Mouse (Mus musculus) natural killer cell, adult 2 months (primary cell): Measurements from ENCODE around the gene Ndufa11.

Experiments used
- DNase-seq, 2 experiments: peaks; one replicate each; pipeline ENCODE4 v3.0.0; 2022; ENCODE audit warnings: low spot score in 2 of 2

Ndufa11 gene

GRCm38 (mm10) chr17:56716655-56717362, 758 bp upstream of the Ndufa11 start:
- peak; percentile 98 for DNase-seq

GRCm38 (mm10) chr17:56722441-56722840, 4.9 kb downstream of the Ndufa11 start:
- no peak for DNase-seq

DNA sequence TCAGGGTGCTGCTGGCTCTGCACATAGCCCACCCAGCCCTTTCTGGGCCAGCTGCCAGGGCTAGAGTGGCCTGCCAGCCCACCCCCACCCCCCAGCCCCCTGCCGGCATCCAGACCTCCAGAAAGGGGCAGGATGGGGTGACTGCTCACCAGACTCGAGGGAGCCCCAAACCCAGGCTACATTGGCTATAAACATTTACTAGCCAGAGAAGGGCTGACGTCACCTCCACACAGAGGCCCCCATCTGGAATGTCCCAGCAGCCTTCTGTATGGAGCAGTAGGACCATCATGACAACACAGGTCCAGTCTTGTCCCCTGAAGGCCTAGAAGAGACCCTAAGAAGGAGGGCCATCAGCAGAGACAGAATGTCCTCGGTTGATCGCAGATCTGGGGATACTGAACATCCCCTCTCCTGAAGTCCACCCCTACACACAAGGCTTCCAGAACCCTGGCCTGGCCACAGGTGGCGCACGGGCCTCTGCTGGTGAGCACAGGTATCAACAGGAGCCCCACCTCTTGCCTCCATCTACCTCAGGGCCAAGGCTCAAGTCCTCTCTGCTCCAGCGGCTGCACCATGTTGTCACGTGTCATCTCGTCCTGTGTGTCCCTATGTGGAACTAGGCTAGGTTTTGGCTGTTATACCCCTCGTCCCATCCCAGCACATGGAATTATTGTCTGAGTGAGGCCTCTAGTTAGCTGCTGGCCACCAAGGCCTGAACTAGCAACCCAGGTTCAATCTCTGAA, 6.0 kb downstream of the Ndufa11 start:
- DNase-seq: no peak

DNA sequence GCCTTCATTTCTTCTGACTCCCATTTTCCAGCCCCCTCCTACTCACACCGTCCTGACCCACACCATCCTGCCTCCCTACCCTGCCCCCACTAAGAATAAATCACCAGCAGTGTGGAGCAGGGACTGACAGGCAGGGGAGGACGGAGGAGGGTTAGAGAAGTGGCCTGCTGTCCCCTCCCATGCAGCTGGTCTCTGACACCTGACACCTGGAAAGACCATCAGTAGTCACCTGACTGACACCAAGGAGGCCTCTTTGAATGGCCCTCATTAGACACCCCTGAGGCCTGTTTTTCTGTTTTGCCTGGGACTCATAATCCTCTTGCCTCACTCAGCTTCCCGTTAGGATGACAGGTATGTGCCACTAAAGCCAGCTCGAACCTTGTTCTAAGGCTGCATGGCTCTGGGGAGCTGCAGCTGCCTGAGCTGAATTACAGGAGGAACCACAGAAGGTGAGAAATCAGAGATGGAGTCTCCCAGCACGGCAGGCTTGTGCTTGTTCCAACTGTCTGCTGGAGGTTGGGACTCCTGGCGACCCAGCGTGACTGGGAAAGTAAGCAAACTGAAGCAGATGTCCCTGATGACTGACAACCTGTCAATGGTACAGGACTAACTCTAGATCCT, 9.6 kb downstream of the Ndufa11 start:
- no peak for DNase-seq

DNA sequence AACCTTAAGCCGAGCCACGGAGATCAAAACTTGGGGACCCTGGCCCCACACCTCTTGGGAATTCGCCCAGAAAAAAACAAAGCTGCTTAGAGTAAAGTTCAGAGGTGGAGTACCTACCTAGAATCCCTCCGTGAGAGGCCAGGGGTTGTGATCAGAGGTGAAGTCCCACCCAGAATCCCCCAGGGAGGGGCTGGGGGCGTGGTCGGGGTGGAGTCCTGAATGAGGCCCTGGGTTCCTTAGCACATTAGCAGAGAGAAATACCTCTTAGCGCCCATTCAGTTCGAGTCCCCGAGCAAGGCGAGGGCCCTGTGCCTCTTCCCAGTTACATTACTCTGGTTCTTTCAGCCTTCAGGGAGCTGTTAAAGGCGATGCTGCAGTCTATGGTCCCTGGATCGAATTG, 10.1 kb downstream of the Ndufa11 start:
- no peak for DNase-seq

DNA sequence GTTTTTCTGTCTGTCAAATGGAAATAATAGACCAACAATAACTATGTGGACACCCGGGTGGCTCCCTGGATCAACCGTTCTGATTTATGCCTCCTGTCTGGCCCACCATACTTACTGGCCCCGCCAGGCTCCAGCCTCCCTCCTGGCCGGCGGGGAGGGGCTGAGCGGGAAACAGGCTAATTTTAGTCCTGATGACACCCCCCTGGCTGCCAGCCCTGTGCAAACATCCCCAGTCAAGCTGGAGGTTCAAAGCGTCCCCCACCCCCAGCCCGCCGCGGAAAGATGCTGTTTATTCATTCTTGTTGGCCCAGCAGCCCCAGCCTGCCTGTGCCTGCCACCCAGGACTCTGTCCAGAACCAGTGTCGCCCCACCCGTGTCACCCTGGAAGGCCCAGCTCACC, 10.6 kb downstream of the Ndufa11 start:
- no peak for DNase-seq

DNA sequence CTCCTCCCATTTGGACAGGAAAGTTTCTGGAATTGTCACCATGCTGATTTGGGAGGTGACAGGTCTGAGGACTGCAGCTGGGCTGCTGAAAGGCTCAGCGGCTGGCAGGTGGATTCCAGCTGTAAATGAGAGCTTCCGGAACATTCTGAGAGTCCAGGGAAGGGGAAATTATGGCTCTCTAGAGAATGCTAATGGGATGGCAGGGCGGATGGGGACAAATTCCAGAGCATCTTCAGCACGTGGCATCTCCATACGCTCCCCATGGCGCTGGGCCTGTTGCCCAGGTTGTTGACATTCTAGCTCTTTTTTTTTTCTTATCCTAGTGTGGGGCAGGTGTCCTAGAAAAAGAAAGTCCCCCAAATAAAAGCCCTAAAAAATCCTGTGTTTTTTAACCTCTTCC, 11.6 kb downstream of the Ndufa11 start:
- DNase-seq: no peak

DNA sequence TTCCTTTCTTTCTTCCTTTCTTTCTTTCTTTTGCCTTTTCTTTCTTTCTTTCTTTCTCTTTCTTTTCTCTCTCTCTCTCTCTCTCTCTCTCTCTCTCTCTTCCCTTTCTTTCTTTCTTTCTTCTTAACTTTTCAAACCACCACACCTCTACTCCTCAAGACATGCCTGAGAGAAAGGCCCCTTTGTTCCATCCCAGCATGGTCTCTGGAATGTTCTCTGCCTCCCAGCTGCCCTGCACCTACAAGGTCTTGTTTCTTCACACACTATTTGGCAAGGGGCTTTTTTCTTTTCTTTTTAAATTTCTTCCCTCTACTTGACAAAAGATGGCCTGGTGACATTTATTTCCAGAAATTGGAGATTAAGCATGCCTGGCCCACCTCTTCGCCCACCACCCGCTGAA, 12.1 kb downstream of the Ndufa11 start:
- no peak for DNase-seq

- no peak for DNase-seq
These were observed 19.0 kb downstream of the Ndufa11 start for GRCm38 (mm10) chr17:56736534-56736933.

GRCm38 (mm10) chr17:56738221-56738620, 20.7 kb downstream of the Ndufa11 start:
- DNase-seq: no peak

- no peak for DNase-seq
These were observed 22.7 kb downstream of the Ndufa11 start for GRCm38 (mm10) chr17:56740118-56740787.

DNA sequence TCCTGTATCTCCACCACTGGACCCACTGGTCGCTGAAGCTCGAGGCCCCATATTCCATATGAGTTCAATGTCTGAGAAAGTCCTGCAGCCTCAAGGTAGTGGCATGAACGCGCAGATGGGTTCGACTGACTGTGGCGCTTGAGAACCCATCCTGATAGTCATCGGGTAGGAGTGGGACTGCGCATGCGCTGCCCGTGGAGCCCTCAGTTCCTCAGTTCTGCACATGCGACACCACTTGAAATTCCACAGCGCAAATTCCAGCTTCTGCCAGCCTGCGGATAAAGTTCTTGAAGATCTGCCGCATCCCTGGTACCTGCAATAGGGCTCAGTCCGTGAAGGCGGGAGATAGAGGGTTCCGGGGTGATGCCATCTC, 23.2 kb downstream of the Ndufa11 start:
- no peak for DNase-seq

DNA sequence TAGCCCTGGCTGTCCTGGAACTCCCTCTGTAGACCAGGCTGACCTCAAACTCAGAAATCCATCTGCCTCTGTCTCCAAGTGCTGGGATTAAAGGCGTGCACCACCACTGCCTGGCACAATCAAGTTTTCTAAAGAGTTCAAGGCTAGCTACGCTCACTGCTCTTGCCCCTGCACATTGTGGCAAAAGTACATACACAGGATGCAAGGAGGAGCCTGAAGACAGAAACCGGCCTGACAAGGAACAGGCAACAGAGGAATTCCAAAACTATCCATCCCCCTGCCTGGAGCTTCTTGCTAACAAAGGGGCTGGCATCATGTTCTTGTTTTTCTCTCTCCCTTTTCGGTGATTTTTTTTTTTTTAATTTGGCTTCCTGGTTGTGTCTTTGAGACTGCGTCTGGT, 26.6 kb downstream of the Ndufa11 start:
- no peak for DNase-seq

DNA sequence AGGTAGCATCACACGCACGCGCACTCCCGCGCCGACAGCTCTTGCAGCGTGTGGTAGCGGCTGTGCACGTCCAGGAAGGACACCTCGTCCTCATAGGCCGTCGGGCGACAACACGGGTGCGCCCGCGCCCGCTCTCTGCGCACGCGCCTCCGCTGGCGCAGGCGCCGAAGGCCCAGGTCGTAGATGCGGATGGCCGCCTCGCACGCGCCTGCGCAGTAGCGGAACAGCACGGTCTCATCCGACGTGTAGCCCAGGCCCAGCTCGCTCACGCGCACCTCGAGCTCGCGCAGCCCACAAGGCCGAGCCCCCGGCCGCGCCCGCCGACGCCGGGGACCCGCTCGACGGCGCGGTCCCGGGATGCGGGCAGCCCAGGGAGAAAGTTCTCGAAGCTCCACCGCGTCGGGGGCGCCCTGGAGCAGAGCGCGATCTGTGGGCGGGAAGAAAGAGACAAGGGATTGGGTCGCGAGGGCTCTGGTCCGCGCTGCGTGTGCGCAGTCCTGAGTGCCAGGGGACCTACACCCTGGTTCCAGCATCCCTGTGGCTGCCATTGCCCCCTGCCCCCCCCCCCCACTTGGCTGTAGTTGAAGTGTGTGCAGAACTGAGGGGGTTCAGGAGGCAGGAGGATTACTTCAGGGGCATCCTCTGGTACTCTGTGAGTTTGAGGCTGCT, 34.0 kb downstream of the Ndufa11 start:
- no peak for DNase-seq

- no peak for DNase-seq
These were observed 35.9 kb downstream of the Ndufa11 start for GRCm38 (mm10) chr17:56753452-56753851.

- no peak for DNase-seq
These were observed 37.0 kb downstream of the Ndufa11 start for GRCm38 (mm10) chr17:56754271-56755185.

- DNase-seq: no peak
These were observed 39.3 kb downstream of the Ndufa11 start for GRCm38 (mm10) chr17:56756703-56757399.

GRCm38 (mm10) chr17:56757416-56758123, 40.0 kb downstream of the Ndufa11 start, which contains the start of gene Nrtn:
Nrtn (minus strand) TSS chr17:56757530.
- DNase-seq: no peak

DNA sequence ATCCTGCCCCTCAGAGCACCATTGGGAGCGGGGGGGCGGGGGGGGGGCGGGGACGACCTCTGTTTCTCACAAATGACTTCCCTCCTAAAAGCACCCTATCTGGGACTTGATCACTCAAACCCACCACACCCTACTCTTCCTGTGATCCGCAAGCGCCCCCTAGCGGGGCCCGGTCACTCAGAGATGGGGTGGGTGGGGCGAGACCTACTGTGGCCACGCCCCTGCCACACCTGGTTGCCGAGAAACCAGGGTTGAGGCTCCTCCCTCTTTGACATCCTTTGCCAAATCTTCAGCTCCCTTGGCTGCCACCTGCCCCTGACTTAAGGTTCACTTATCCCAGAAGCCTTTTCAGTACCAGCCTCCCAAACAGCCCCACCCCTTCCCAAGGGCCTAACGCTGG, 40.6 kb downstream of the Ndufa11 start:
- DNase-seq: peak; percentile 63 to 88
